Mouse (Mus musculus) embryonic facial prominence, embryonic 10.5 days (tissue): Measurements from ENCODE around the gene Ssbp4. TPM values are rescaled to one million over a fixed set of nuclear protein-coding genes. Genes with fewer than 3 reads are reported as not detected.

Source experiments
- DNase-seq: peaks from one replicate; pipeline ENCODE4 v3.0.0-alpha.2; 2017; ENCODE audit warnings: low spot score
- H3K27ac ChIP-seq: fragments of 300-500 bp; sonication (generic); replicated peaks from 2 replicates; pipeline ENCODE4 v1.5.1; 2016; ENCODE audit warnings: mild to moderate bottlenecking
- H3K27me3 ChIP-seq: fragments of 300-500 bp; sonication (generic); replicated peaks from 2 replicates; pipeline ENCODE4 v1.6.1; 2016; ENCODE audit warnings: low read depth, mild to moderate bottlenecking; ENCODE audit not compliant: poor library complexity, severe bottlenecking
- H3K36me3 ChIP-seq: fragments of 300-500 bp; sonication (generic); replicated peaks from 2 replicates; pipeline ENCODE4 v1.6.1; 2016; ENCODE audit warnings: mild to moderate bottlenecking, moderate library complexity
- H3K4me1 ChIP-seq: fragments of 300-500 bp; sonication (generic); 2 replicates; pipeline ENCODE4 v1.6.1; 2016
- H3K4me3 ChIP-seq: fragments of 300-500 bp; sonication (generic); 2 replicates; pipeline ENCODE4 v1.5.1; 2016; ENCODE audit warnings: mild to moderate bottlenecking, moderate library complexity
- H3K9me3 ChIP-seq: fragments of 300-500 bp; sonication (generic); 2 replicates; pipeline ENCODE4 v1.6.1; 2016; ENCODE audit warnings: mild to moderate bottlenecking
- WGBS: fragments of 180-500 bp; shearing (Covaris S2); methylation state at CpG from one replicate; pipeline ENCODE4 v1.1.7; 2016; 5-methylcytosine and 5-hydroxymethylcytosine counted together
- polyA plus RNA-seq: library from polyadenylated mRNA; unstranded; fragments of >200 nt; fragmentation: Nextera tagmentation; extraction: Ambion mirVana; gene quantifications from 2 replicates; pipeline ENCODE4 v1.2.1, GENCODE M21; 2016

Gene Ssbp4
- polyA plus RNA-seq, 1 experiment from 2014 or later: 105 TPM

DNA sequence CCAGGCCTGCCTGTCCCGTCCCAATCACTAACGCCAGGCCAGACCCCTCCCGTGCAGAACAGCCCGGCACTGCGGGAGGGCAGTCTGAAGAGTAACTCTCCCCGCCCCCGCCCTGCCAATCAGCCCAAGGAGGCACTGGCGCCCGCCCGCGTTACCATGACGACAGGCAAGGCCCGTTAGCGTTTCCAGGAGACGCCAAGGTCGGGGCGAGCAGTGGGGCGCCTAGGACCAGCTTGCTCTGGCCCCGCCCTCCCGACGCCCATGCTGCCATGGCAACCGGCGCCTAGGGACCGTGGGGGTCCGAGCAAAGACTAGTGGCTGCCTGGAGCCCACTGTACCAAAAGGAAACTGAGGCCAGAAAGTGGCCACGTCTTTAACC, 7.4 kb downstream of the Ssbp4 start:
- Histone ChIP-seq H3K4me3 (peak overlapping the region; percentile 52), H3K27me3 (peaks cover 28% of the 10 kb centered on the region), H3K9me3 (peaks cover 12% of the 10 kb centered on the region; the same call in 1 of the 2 replicates), H3K4me1 (peaks cover 77% of the 10 kb centered on the region), H3K27ac (peak overlapping the region; percentile 81), H3K36me3 (peaks cover 73% of the 10 kb centered on the region)
- DNase-seq: peak; percentile 97
- 1% methylated on average over 26 of the region's 26 CpGs for WGBS

DNA sequence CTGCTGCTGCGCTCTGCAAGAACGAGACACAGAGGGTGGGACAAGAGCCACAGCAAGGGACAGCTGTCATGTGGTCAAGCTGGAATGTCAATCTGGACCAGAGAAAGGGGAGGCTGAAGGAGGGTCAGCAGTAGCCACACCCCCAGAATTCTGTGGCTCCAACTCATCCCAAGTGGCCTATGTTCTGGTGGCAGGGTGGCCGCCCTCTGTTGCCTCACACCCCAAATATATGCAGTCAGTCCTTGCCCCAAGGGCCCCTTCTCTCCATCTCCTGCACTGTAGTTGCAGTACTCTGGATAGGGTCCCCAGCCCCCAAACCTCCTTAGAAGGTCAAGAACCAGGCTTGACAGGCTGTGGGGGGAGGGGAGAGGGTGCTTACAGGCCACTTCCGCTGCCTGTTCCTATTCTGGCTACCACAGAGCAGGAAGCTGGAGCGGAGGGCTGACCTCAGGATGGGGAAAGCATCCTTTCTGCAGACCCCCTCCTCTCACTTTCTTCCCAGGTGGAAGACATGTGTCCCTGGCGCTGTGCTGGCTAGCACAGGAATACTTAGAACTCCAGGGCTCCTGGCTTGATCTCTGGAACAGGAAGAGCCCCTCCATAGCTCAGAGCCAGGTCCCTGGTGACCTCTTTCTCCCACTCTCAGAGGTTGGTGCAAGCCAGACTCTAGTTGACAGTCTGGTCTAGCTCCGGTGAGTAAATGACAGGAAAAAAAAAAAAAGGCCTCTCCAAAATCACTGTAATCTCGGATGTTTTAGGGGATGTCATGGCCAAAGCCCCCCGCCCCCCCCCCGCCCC, 8.0 kb downstream of the Ssbp4 start:
- H3K36me3 ChIP-seq: peaks cover 79% of the 10 kb centered on the region

GRCm38 (mm10) chr8:70599507-70600290, 9.0 kb downstream of the Ssbp4 start:
- Histone ChIP-seq H3K36me3 (peaks cover 78% of the 10 kb centered on the region), H3K9me3 (peaks cover 12% of the 10 kb centered on the region; the same call in 1 of the 2 replicates), H3K4me3 (peak overlapping the region; percentile 52), H3K27ac (peak overlapping the region; percentile 81), H3K4me1 (peaks cover 81% of the 10 kb centered on the region), H3K27me3 (peaks cover 40% of the 10 kb centered on the region)
- WGBS: 87% methylated on average over 12 of the region's 12 CpGs
- DNase-seq: no peak

More for the DNA sequence above, 8.0 kb downstream of the Ssbp4 start:
- Histone ChIP-seq H3K9me3 (peaks cover 12% of the 10 kb centered on the region; the same call in 1 of the 2 replicates), H3K4me1 (peaks cover 79% of the 10 kb centered on the region), H3K27me3 (peaks cover 34% of the 10 kb centered on the region), H3K27ac (peak overlapping the region; percentile 81), H3K4me3 (peak overlapping the region; percentile 52)
- peak; percentile 71 for DNase-seq
- WGBS: 11% methylated on average over 10 of the region's 10 CpGs

DNA sequence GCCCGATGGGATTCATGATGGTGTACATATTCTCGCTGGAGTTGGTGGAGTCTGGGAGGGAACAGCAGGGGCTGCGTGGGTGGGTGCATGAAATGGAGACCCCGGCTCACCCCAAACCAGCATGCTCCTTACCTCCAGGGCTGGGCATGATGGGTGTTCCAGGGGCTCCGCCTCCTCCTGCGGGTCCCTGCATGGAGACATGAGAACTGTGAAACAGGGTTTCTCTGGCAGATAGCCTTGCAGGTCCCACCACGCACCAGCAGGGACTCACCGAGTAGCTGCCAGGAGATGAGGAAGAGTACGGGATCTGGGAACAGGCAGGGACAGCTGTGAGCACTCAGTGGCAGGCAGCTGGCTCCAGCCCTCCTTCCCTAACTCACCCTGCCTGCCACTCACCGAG, 9.9 kb downstream of the Ssbp4 start:
- Histone ChIP-seq H3K4me3 (peak overlapping the region; percentile 64), H3K36me3 (peaks cover 68% of the 10 kb centered on the region), H3K27ac (peak overlapping the region; percentile 81), H3K4me1 (peaks cover 82% of the 10 kb centered on the region), H3K9me3 (peaks cover 12% of the 10 kb centered on the region; the same call in 1 of the 2 replicates), H3K27me3 (peaks cover 40% of the 10 kb centered on the region)
- DNase-seq: peak; percentile 68
- 22% methylated on average over 10 of the region's 10 CpGs for WGBS

GRCm38 (mm10) chr8:70598283-70598682, 10.4 kb downstream of the Ssbp4 start:
- H3K27ac ChIP-seq: peak overlapping the region; percentile 81
- DNase-seq: peak; percentile 90
- peaks cover 86% of the 10 kb centered on the region for H3K4me1 ChIP-seq
- peak overlapping the region; percentile 64 for H3K4me3 ChIP-seq
- WGBS: 1% methylated on average over 29 of the region's 29 CpGs
- peaks cover 40% of the 10 kb centered on the region for H3K27me3 ChIP-seq
- peaks cover 63% of the 10 kb centered on the region for H3K36me3 ChIP-seq
- peaks cover 11% of the 10 kb centered on the region; the same call in 1 of the 2 replicates for H3K9me3 ChIP-seq

- Histone ChIP-seq H3K9me3 (peaks cover 7% of the 10 kb centered on the region; the same call in 1 of the 2 replicates), H3K4me1 (peaks cover 92% of the 10 kb centered on the region), H3K4me3 (peak overlapping the region; percentile 64), H3K36me3 (peaks cover 57% of the 10 kb centered on the region), H3K27ac (peak overlapping the region; percentile 81), H3K27me3 (peaks cover 40% of the 10 kb centered on the region)
- peak; percentile 50 for DNase-seq
- WGBS: 8% methylated on average over 68 of the region's 68 CpGs
Observed at GRCm38 (mm10) chr8:70597417-70598272, 11.0 kb downstream of the Ssbp4 start.

- Histone ChIP-seq H3K4me1 (peaks cover 93% of the 10 kb centered on the region), H3K27ac (no peak overlapping the region; the same call in 1 of the 2 replicates), H3K27me3 (peaks cover 40% of the 10 kb centered on the region), H3K36me3 (peaks cover 55% of the 10 kb centered on the region), H3K4me3 (peak overlapping the region; percentile 85), H3K9me3 (0 out of 2 replicates have a peak, but pooled peaks cover 3% of the 10 kb centered on the region)
- peak; percentile 48 for DNase-seq
- 82% methylated on average over 17 of the region's 17 CpGs for WGBS
Observed at GRCm38 (mm10) chr8:70596775-70597416, 11.8 kb downstream of the Ssbp4 start.

DNA sequence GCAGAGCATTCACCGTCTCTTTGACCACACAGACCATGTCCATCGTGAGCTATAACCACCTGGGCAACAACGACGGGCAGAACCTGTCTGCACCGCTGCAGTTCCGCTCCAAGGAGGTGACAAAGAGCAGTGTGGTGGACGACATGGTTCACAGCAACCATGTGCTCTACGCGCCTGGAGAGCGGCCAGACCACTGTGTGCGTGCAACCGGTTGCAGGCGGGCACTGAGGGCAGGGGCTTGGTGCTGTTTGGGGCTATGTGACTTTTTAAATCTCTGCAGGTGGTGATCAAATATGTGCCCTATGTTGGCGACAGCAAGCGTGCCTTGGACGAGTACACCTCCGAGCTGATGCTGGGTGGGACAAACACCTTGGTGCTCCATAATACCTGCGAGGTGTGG, 12.5 kb downstream of the Ssbp4 start:
- Histone ChIP-seq H3K4me3 (peak overlapping the region; percentile 85; the same call in 1 of the 2 replicates), H3K27me3 (peaks cover 40% of the 10 kb centered on the region), H3K36me3 (peaks cover 59% of the 10 kb centered on the region), H3K4me1 (peaks cover 86% of the 10 kb centered on the region), H3K9me3 (no peaks in the 10 kb centered on the region), H3K27ac (no peak overlapping the region)
- 94% methylated on average over 18 of the region's 18 CpGs for WGBS
- DNase-seq: no peak

DNA sequence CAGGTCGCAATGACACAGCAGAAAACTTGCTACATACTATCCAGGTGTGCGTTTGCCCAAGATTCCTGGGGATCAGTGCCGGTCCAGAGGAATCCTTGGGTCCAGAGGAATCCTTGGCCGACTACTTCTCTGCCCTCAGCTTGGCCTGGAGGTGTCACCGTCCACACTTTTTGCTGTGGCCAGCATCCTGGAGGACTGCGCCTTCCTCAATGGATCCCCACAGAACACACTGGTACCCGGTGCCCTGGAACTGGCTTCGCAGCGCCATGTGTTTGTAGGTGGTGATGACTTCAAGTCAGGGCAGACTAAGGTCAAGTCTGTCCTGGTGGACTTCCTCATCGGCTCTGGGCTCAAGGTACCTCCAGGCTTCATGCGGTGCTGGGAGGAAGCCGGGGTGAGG, 12.9 kb downstream of the Ssbp4 start:
- H3K4me3 ChIP-seq: peak overlapping the region; percentile 85
- DNase-seq: no peak
- no peaks in the 10 kb centered on the region for H3K9me3 ChIP-seq
- H3K36me3 ChIP-seq: peaks cover 62% of the 10 kb centered on the region
- 94% methylated on average over 12 of the region's 12 CpGs for WGBS
- H3K27ac ChIP-seq: no peak overlapping the region
- H3K27me3 ChIP-seq: peaks cover 40% of the 10 kb centered on the region
- H3K4me1 ChIP-seq: peaks cover 82% of the 10 kb centered on the region

- peaks cover 73% of the 10 kb centered on the region for H3K4me1 ChIP-seq
- H3K27ac ChIP-seq: peak overlapping the region; percentile 86
- peak; percentile 69 for DNase-seq
- peaks cover 68% of the 10 kb centered on the region for H3K36me3 ChIP-seq
- no peaks in the 10 kb centered on the region for H3K9me3 ChIP-seq
- peak overlapping the region; percentile 85 for H3K4me3 ChIP-seq
- WGBS: 12% methylated on average over 82 of the region's 82 CpGs
- H3K27me3 ChIP-seq: peaks cover 40% of the 10 kb centered on the region
Observed at GRCm38 (mm10) chr8:70594621-70595564, 13.8 kb downstream of the Ssbp4 start.
